Mouse (Mus musculus): ENCODE measurements around the gene Sugct. TPM values are rescaled to one million over a fixed set of nuclear protein-coding genes. Genes with fewer than 3 reads are reported as not detected.

The Sugct gene
- polyA plus RNA-seq, 1 experiment from 2014 or later = 10.8 TPM

DNA sequence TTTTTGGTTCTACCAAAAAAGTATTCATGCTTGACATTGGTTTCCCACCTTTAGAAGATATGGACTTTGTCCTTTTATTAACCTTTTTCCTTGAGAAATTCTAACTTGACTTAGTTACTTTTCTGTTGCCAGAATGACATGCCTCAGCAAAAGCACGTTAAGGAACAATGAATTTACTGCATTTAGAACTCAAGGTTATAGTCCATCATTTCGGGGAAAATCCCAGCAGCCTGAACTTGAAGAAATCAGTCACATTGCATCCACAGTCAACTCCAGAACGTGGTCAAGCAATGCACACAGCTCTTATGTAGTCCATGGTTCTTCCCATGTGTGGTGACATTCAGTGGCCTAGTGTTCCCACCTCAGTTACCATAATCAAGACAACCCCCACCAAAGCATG, 700.0 kb downstream of the Sugct start:
- Histone ChIP-seq H3K36me3 (no peaks in the 10 kb centered on the region), H3K4me2 (no peak overlapping the region), H3K27ac (no peak overlapping the region), H3K27me3 (no peaks in the 10 kb centered on the region), H3K9me3 (replicated peaks) (no peaks in the 10 kb centered on the region), H3K4me3 (replicated peaks) (no peak overlapping the region), H3K4me1 (no peaks in the 10 kb centered on the region), H3K9ac (no peak overlapping the region)
- ATAC-seq (replicated peaks; ENCODE audit: low FRiP score) = no peak
- 63% methylated on average over 3 of the region's 3 CpGs for WGBS

DNA sequence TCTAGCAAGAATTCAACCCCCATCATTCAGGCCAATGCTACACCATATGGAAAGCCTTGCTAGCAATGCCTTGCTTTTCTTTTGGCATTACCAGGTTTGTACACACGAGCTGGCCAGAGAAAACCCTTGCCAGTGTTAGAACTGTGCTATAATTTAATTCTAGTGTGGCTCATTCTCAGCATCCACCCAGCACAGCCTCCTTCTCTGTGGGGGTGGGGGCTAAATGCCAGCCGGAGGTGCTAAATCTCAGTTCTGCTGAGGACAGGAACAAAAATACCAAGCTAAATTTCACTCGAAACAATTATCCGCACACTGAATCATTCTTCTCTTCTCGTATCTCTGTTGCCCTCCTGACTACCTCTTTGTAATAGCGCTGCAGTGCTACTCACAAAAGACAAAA, 717.6 kb downstream of the Sugct start:
- no peak overlapping the region for H3K27ac ChIP-seq
- 60% methylated on average over 6 of the region's 6 CpGs for WGBS

GRCm38 (mm10) chr13:16971277-16971676, 724.1 kb downstream of the Sugct start:
- Histone ChIP-seq H3K36me3 (no peaks in the 10 kb centered on the region), H3K9me3 (replicated peaks) (no peaks in the 10 kb centered on the region), H3K4me1 (no peaks in the 10 kb centered on the region), H3K4me3 (replicated peaks) (no peak overlapping the region), H3K9ac (no peak overlapping the region), H3K4me2 (no peak overlapping the region), H3K27me3 (no peaks in the 10 kb centered on the region), H3K27ac (no peak overlapping the region)
- WGBS = 92% methylated on average over 2 of the region's 2 CpGs
- no peak for ATAC-seq (replicated peaks; ENCODE audit: low FRiP score)

More for the DNA sequence above, 717.6 kb downstream of the Sugct start:
- H3K9me3 ChIP-seq (replicated peaks) = no peaks in the 10 kb centered on the region
- no peaks in the 10 kb centered on the region for H3K27me3 ChIP-seq
- no peak for ATAC-seq (replicated peaks; ENCODE audit: low FRiP score)
- no peaks in the 10 kb centered on the region for H3K36me3 ChIP-seq
- H3K9ac ChIP-seq = no peak overlapping the region
- H3K4me1 ChIP-seq = no peaks in the 10 kb centered on the region
- H3K4me2 ChIP-seq = no peak overlapping the region
- no peak overlapping the region for H3K4me3 ChIP-seq (replicated peaks)

GRCm38 (mm10) chr13:16968995-16969394, 726.4 kb downstream of the Sugct start:
- no peak overlapping the region for H3K9ac ChIP-seq
- no peak overlapping the region for H3K4me2 ChIP-seq
- no peaks in the 10 kb centered on the region for H3K9me3 ChIP-seq (replicated peaks)
- WGBS = 85% methylated on average over 5 of the region's 5 CpGs
- no peaks in the 10 kb centered on the region for H3K27me3 ChIP-seq
- ATAC-seq (replicated peaks; ENCODE audit: low FRiP score) = no peak
- H3K27ac ChIP-seq = no peak overlapping the region
- H3K4me3 ChIP-seq (replicated peaks) = no peak overlapping the region
- H3K36me3 ChIP-seq = no peaks in the 10 kb centered on the region
- H3K4me1 ChIP-seq = no peaks in the 10 kb centered on the region

DNA sequence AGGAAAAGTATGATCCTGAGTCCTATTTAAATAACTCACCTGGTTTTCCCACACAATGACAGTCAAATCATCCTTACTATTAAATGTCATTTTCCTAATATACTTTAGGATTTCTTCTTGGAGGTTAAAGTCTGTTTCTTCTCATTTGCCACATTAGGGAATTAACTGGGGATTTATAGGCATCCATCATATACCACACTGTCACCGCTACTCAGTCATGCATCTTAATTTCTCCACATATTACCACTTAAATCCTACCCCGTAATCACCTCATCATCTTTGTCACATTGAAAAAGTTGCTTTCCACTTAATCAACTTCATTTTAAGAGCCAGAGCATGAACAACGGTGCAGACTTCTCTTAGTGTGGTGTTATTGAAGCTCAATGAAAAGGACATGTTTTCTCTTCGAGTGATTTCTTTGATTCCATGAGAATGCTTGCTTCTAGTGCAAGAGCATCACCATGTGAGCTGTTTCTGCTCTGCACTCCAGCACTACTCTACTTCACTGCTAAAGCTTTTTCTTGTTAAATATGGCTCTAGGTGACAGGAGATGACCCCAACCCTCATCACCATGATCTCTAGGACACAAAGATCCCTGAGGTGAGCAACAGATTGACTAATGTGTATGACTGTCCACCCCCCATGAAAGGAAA, 730.4 kb downstream of the Sugct start:
- no peak overlapping the region for H3K9ac ChIP-seq
- no peaks in the 10 kb centered on the region for H3K4me1 ChIP-seq
- no peaks in the 10 kb centered on the region for H3K9me3 ChIP-seq (replicated peaks)
- ATAC-seq (replicated peaks; ENCODE audit: low FRiP score) = no peak
- H3K27ac ChIP-seq = no peak overlapping the region
- no peaks in the 10 kb centered on the region for H3K27me3 ChIP-seq
- WGBS = 77% methylated on average over 4 of the region's 4 CpGs
- no peak overlapping the region for H3K4me3 ChIP-seq (replicated peaks)
- H3K4me2 ChIP-seq = no peak overlapping the region
- H3K36me3 ChIP-seq = no peaks in the 10 kb centered on the region

GRCm38 (mm10) chr13:16952045-16952444, 743.3 kb downstream of the Sugct start:
- H3K27ac ChIP-seq = no peak overlapping the region
- H3K27me3 ChIP-seq = no peaks in the 10 kb centered on the region
- WGBS = 54% methylated on average over 4 of the region's 4 CpGs
- no peak overlapping the region for H3K9ac ChIP-seq
- H3K9me3 ChIP-seq (replicated peaks) = no peaks in the 10 kb centered on the region
- no peak overlapping the region for H3K4me2 ChIP-seq
- no peak overlapping the region for H3K4me3 ChIP-seq (replicated peaks)
- 0 out of 2 replicates have a peak, but pooled peaks have one; percentile 25 for ATAC-seq (replicated peaks; ENCODE audit: low FRiP score)
- no peaks in the 10 kb centered on the region for H3K36me3 ChIP-seq
- no peaks in the 10 kb centered on the region for H3K4me1 ChIP-seq

DNA sequence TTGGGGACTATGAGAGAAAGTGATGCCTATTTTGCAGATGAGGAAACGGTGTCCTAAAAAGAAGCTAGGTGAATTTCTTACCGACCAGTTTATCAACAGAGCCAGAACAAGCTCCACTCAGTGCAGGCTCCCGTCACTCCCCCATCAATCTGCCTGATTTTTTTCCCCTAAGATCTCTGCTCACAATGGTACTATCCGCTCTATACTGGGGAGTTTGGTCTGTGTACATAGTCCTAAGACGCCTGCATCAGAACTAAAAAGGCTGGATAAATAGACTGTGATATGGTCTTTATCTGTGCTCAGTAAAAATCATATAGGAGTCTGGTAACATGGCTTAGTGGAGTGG, 755.9 kb downstream of the Sugct start:
- Histone ChIP-seq H3K27me3 (no peaks in the 10 kb centered on the region), H3K36me3 (no peaks in the 10 kb centered on the region), H3K27ac (no peak overlapping the region), H3K4me3 (replicated peaks) (no peak overlapping the region), H3K9me3 (replicated peaks) (no peaks in the 10 kb centered on the region), H3K4me2 (no peak overlapping the region), H3K4me1 (no peaks in the 10 kb centered on the region), H3K9ac (no peak overlapping the region)
- no peak for ATAC-seq (replicated peaks; ENCODE audit: low FRiP score)
- WGBS = 91% methylated on average over 5 of the region's 5 CpGs

DNA sequence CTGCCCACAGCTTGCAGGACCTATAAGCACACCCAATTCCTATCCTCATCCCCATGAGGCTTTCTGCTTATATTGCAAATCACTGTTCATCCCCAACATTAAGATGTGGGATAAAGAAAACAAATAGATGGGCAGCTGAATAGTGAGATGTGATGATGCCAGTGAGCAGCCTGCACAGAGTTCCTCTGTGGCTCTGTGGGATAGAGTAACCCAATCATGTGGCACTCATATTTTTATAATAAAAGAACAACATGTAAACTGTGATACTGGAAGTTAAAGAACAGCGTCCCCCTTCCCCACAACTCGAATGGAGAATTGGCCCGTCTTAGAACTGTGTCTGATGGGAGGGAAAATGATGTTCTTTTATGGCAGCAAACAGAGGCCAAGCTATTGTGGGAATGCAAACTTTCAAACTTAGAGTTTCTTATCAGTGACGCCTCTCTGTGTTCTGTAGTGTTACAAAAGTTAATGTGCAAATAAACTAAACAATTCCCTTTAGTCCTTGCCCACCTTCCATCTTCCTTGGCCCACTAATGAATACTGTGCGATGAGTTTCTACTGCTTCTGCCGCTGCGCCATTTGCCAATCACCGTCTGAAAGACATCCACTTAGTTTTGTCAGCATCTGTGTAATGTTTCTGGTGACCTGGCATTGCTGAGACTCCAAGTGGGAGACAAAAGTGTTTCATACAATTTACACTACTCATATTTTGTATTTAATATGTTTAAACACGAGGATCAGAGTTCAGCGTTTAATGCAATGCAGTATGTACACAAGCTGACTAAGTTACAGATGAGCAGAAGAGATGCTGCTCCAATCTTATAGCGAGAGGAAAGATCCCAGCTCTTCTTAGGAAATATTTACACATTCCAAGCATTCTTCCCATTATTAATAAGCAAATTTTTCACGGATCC, 756.5 kb downstream of the Sugct start:
- H3K27ac ChIP-seq = no peak overlapping the region
- H3K9ac ChIP-seq = no peak overlapping the region
- no peak overlapping the region for H3K4me2 ChIP-seq
- no peak for ATAC-seq (replicated peaks; ENCODE audit: low FRiP score)
- H3K4me3 ChIP-seq (replicated peaks) = no peak overlapping the region
- no peaks in the 10 kb centered on the region for H3K4me1 ChIP-seq
- H3K36me3 ChIP-seq = no peaks in the 10 kb centered on the region
- no peaks in the 10 kb centered on the region for H3K27me3 ChIP-seq
- no peaks in the 10 kb centered on the region for H3K9me3 ChIP-seq (replicated peaks)
- 90% methylated on average over 12 of the region's 12 CpGs for WGBS

GRCm38 (mm10) chr13:16937422-16938202, 757.7 kb downstream of the Sugct start:
- WGBS = 75% methylated on average over 11 of the region's 11 CpGs
- ATAC-seq (replicated peaks; ENCODE audit: low FRiP score) = no peak
- Histone ChIP-seq H3K36me3 (no peaks in the 10 kb centered on the region), H3K4me2 (no peak overlapping the region), H3K27ac (no peak overlapping the region), H3K4me3 (replicated peaks) (no peak overlapping the region), H3K9me3 (replicated peaks) (no peaks in the 10 kb centered on the region), H3K27me3 (no peaks in the 10 kb centered on the region), H3K9ac (no peak overlapping the region), H3K4me1 (no peaks in the 10 kb centered on the region)

- Histone ChIP-seq H3K9me3 (replicated peaks) (no peaks in the 10 kb centered on the region), H3K36me3 (no peaks in the 10 kb centered on the region), H3K4me1 (no peaks in the 10 kb centered on the region), H3K9ac (no peak overlapping the region), H3K4me2 (no peak overlapping the region), H3K27ac (no peak overlapping the region), H3K27me3 (no peaks in the 10 kb centered on the region), H3K4me3 (replicated peaks) (no peak overlapping the region)
- no peak for ATAC-seq (replicated peaks; ENCODE audit: low FRiP score)
- WGBS = 93% methylated on average over 1 of the region's 1 CpGs
These were observed 760.3 kb downstream of the Sugct start for GRCm38 (mm10) chr13:16935029-16935428.

DNA sequence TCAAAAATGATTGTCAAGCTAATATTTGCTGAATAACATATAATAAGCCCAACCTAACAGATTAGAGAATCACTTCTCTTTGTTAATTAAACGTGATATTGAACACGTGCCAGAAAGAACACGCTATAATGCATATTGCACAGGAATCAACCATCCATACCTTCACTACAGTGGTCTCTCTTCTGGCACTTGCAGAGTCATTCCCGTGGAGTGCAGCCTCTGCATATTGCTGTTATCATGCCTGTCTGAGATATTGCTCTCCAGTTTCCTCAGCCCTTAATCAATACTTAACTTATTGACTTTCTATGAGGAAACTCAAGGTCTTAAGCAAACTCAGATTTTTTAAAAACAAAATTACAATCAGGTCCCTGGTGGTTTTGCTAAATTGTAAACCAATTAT, 761.8 kb downstream of the Sugct start:
- Histone ChIP-seq H3K36me3 (no peaks in the 10 kb centered on the region), H3K9ac (no peak overlapping the region), H3K27me3 (no peaks in the 10 kb centered on the region), H3K9me3 (replicated peaks) (no peaks in the 10 kb centered on the region), H3K4me1 (no peaks in the 10 kb centered on the region), H3K4me2 (no peak overlapping the region), H3K4me3 (replicated peaks) (no peak overlapping the region), H3K27ac (no peak overlapping the region)
- WGBS = 84% methylated on average over 4 of the region's 4 CpGs
- no peak for ATAC-seq (replicated peaks; ENCODE audit: low FRiP score)

GRCm38 (mm10) chr13:16921305-16921704, 774.0 kb downstream of the Sugct start:
- Histone ChIP-seq H3K4me1 (no peaks in the 10 kb centered on the region), H3K4me2 (no peak overlapping the region), H3K9ac (no peak overlapping the region), H3K4me3 (replicated peaks) (no peak overlapping the region), H3K27ac (no peak overlapping the region), H3K9me3 (replicated peaks) (no peaks in the 10 kb centered on the region), H3K36me3 (no peaks in the 10 kb centered on the region), H3K27me3 (no peaks in the 10 kb centered on the region)
- WGBS = 52% methylated on average over 4 of the region's 4 CpGs
- no peak for ATAC-seq (replicated peaks; ENCODE audit: low FRiP score)
